Mouse (Mus musculus) testis, adult 10 weeks (tissue): Measurements from ENCODE around the gene Smndc1. TPM values are rescaled to one million over a fixed set of nuclear protein-coding genes. Genes with fewer than 3 reads are reported as not detected.

Experiments used
- polyA plus RNA-seq: library from polyadenylated mRNA; stranded (reverse); fragments of 350-450 nt; fragmentation: Illumina TruSeq; extraction: RNeasy Lipid Tissue Mini Kit (QIAGEN cat#74804); gene quantifications from one replicate; pipeline ENCODE4 v1.2.3, GENCODE M21; 2014; ENCODE audit warnings: low read depth, low replicate concordance

Smndc1 gene
- polyA plus RNA-seq: 87.6 TPM

DNA sequence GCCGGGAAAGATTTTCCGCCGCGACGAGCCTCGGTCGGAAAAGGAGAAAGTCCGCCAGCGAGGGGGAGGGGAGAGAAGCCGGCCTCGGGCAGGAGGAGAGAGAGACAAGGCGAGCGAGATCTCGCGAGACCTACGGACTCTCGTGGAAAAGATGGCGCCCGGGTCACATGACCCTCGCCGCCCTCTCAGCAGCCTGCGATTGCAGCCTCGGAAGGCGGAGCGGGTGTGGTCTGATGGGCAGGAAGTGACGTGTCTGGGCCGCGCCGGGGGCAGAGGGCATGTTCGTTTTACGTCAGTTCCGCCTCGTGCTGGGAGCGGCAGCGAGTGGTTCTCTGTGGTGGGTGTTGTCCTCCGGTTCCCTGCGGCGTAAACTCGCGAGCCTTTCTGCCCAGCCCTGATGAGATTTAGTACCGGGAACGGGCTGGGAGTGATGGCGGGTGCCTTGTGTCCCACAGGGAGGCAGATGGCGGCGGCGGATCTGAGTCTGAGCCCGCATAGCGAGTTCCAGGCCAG, at the start of gene Smndc1:
Smndc1 (minus strand) TSS at position 84 of the 513 bp plus-strand sequence.

DNA sequence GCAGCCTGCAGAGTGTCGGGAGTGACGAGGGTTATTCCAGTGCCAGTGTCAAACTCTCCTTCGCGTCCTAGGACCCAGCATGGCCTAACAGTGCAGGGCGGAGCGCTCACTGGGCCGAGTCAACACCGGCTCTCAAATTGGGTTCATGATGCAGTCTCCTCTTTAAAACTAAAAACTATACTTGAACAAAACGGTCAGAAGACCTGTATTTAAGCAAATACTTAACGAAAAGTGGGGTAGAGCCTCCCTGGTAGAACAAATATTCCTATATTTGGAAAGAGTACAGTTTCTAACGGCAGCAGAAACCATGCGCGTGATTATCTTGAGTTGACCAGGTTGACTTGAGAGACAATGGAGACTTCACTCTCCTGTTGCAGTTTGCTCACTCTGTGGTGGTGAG, 18.7 kb downstream of the Smndc1 start, which contains the start of gene Gm10197:
Gm10197 (minus strand) TSS at position 101 of the 400 bp plus-strand sequence.

Other genes starting within 250 kb of the Smndc1 start
- 93.1 TPM for gene Mxi1, start 80.1 kb downstream of the Smndc1 start, polyA plus RNA-seq
- not detected for gene Gm10197, start 18.8 kb downstream of the Smndc1 start, polyA plus RNA-seq
- gene Dusp5, start 138.5 kb upstream of the Smndc1 start, polyA plus RNA-seq: 1.8 TPM
- 13.0 TPM for gene Nutf2-ps1, start 198.5 kb upstream of the Smndc1 start, polyA plus RNA-seq
- 110 TPM for gene Smc3, start 209.8 kb upstream of the Smndc1 start, polyA plus RNA-seq